Mouse (Mus musculus) small intestine, adult 2 months (tissue): ENCODE measurements around the gene Rras. TPM values are rescaled to one million over a fixed set of nuclear protein-coding genes. Genes with fewer than 3 reads are reported as not detected.

Experiments used
- H3K27ac ChIP-seq: fragments of 200-500 bp; 2 replicates; pipeline ENCODE4 v1.5.1; 2012; ENCODE audit warnings: low read depth, low read length, control low read depth, inconsistent platforms; ENCODE audit not compliant: insufficient read depth
- H3K27me3 ChIP-seq: fragments of 200-500 bp; 2 replicates; pipeline ENCODE4 v1.6.1; 2012; ENCODE audit warnings: mild to moderate bottlenecking, moderate library complexity, low read length, inconsistent platforms; ENCODE audit not compliant: control insufficient read depth, insufficient read depth
- H3K36me3 ChIP-seq: fragments of 200-500 bp; 2 replicates; pipeline ENCODE4 v1.6.1; 2012; ENCODE audit warnings: mild to moderate bottlenecking, low read length, control low read depth, inconsistent platforms; ENCODE audit not compliant: control insufficient read depth, insufficient read depth
- H3K4me1 ChIP-seq: fragments of 200-500 bp; 2 replicates; pipeline ENCODE4 v1.6.1; 2012; ENCODE audit warnings: low read length, inconsistent platforms, mixed read lengths; ENCODE audit not compliant: control insufficient read depth, insufficient read depth, insufficient read length
- H3K4me3 ChIP-seq: fragments of 200-500 bp; 2 replicates; pipeline ENCODE4 v1.5.1; 2012; ENCODE audit warnings: low read depth, mild to moderate bottlenecking, control low read depth, inconsistent platforms, low read length, moderate library complexity
- CTCF ChIP-seq: fragments of 200-500 bp; IDR thresholded peaks from 2 replicates; pipeline ENCODE4 v1.5.1; 2012; ENCODE audit warnings: low read depth, mild to moderate bottlenecking, control low read depth, inconsistent platforms, low read length, moderate library complexity, mixed read lengths; ENCODE audit not compliant: insufficient replicate concordance, insufficient read length; ENCODE audit errors: extremely low read depth
- POLR2A ChIP-seq: fragments of 200-500 bp; IDR thresholded peaks from 2 replicates; pipeline ENCODE4 v1.6.1; 2012; ENCODE audit warnings: low read depth, mild to moderate bottlenecking, control low read depth, inconsistent platforms, low read length, moderate library complexity
- WGBS: fragments of 180-500 bp; shearing (Covaris S2); methylation state at CpG from one replicate; pipeline ENCODE4 v1.1.7; 2018; 5-methylcytosine and 5-hydroxymethylcytosine counted together
- polyA plus RNA-seq: library from polyadenylated mRNA; depleted of rRNA; stranded (reverse); fragments of >200 nt; gene quantifications from 2 replicates; pipeline ENCODE4 v1.2.3, GENCODE M21; 2012

The Rras gene
- polyA plus RNA-seq, 1 experiment = 67.9 TPM

DNA sequence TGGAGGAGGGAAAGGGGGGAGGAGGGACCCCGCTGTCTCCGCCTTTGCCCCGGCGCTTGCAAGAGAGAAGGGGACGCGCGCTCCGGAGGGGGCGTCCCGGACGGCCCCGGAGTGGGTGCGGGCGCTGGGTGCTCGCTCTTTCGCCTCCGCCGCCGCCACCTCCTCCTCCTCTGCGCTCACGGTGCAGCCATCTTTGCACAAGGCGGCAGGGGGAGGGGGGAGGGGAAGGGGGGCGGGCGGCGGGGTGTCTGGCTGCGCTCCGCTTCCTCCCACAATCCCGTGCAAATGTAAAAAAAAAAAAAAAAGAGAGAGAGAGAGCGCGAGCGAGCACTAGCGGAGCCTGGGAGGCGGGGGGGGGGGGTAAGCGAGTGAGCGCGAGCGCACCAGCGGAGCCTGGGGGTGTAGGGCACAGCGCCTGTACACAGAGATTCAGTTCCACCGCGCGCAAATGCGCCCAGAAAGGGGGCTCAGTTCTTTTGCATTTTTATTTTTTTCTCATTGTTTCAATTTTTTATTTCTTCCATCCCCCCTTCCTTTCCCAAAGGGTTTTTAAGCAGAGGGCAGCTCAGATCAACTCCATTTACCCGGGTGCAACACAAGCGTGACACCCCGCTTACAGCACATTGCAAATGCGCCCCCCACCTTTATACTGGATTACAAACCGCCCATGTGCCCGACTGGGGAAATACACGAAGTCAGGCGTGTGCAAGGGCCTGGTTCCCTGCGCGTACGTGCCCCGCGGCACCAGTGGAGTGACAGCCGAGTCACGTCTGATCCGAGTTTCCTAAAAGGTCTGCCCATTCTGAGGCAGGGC lies 35.6 kb downstream of the Rras start:
- WGBS = under 1% methylated on average over 50 of the region's 59 CpGs
- TF ChIP-seq CTCF = no peak
- TF ChIP-seq POLR2A = no peak; the same call in 1 of the 2 replicates
- Histone ChIP-seq H3K36me3 (peaks cover 18% of the 10 kb centered on the region), H3K27me3 (no peaks in the 10 kb centered on the region), H3K4me3 (peak overlapping the region; percentile 98), H3K4me1 (peaks cover 8% of the 10 kb centered on the region), H3K27ac (peak overlapping the region; percentile 80)

DNA sequence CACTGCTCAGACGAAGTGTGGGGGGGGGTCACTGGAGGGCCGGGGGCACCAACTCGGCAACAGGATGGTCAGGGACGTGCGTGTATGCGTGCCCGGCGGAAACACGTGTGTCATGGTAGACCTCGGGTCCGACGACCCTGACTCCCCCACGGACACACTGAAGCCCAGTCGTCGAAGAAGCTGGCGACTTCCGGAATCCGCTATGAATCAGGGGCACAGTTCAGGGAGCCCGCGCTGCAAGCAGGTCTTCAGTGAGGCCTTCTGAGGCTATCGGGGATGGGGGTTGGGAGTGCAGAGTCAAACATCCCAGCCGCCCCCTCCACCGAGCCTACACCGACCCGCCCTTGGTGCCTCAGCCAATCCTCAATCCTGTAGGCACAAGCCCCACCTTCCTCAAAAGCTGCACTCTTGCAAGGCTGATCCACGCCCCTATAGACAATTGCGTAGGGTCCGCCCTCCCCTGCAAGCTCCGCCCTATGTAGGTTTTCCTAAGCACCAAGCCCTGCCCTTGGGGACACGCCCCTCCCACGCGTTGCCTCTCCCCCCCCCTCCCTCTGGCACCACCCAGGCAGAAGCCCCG lies 36.3 kb downstream of the Rras start:
- TF ChIP-seq CTCF = no peak
- peak; percentile 56 for TF ChIP-seq POLR2A
- under 1% methylated on average over 33 of the region's 33 CpGs for WGBS
- peaks cover 8% of the 10 kb centered on the region for H3K4me1 ChIP-seq
- no peaks in the 10 kb centered on the region for H3K27me3 ChIP-seq
- H3K27ac ChIP-seq = peak overlapping the region; percentile 80
- H3K4me3 ChIP-seq = peak overlapping the region; percentile 98
- H3K36me3 ChIP-seq = peaks cover 14% of the 10 kb centered on the region

DNA sequence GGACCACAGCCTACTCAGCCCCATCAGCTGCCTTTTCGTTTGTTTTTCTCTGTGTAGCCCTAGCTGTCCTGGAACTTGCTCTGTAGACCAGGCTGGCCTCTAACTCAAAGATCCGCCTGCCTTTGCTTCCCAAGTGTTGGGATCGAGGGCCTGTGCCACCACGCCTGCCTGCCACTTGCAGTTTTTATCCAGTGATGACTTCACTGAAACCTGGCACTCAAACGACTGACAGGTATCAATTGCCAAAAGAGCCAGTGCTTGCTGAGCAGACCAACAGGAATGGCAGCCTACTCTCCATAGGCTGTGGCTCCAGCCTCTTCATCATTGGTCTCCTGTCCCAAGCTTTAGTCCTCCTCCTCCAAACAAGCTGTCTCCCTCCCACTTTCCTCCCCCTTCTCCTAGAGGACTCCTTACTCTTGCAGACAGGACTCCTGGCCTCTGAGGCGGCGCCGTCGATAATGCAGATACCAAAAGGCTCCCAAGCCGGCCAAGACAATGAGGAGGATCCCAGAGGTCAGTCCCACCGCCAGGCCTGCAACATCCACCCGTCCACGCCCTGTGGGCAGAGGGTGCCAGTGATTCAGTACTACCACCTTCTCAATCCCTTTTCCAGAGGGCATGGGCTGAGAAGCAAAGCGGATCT lies 38.7 kb downstream of the Rras start:
- H3K4me1 ChIP-seq = peaks cover 7% of the 10 kb centered on the region
- WGBS = 78% methylated on average over 14 of the region's 14 CpGs
- no peak overlapping the region for H3K27ac ChIP-seq
- H3K4me3 ChIP-seq = no peak overlapping the region
- no peak for TF ChIP-seq POLR2A
- TF ChIP-seq CTCF = no peak
- peaks cover 3% of the 10 kb centered on the region; the same call in 1 of the 2 replicates for H3K36me3 ChIP-seq
- no peaks in the 10 kb centered on the region for H3K27me3 ChIP-seq

DNA sequence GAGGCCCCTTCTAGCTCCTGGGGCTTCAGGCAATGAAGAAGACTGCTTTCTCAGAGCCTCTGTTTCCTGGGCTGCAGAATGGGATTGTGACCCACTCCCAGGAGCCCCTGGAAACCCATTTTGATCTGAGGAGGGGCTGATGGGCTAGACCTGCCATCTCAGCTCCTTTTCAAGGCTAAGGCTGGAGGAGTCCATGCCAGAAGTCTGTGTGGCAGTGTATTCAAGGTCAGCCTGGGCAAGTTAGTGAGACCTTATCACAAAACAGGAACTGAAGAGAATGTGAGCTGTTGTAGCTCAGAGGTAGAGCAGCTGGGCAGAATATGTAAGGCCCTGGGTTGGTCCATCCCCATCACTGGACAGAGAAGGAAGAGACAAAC lies 39.2 kb downstream of the Rras start:
- Histone ChIP-seq H3K27me3 (no peaks in the 10 kb centered on the region), H3K36me3 (peaks cover 3% of the 10 kb centered on the region; the same call in 1 of the 2 replicates), H3K4me1 (peaks cover 3% of the 10 kb centered on the region; the same call in 1 of the 2 replicates), H3K4me3 (no peak overlapping the region), H3K27ac (no peak overlapping the region)
- TF ChIP-seq CTCF (no peak), POLR2A (no peak)

DNA sequence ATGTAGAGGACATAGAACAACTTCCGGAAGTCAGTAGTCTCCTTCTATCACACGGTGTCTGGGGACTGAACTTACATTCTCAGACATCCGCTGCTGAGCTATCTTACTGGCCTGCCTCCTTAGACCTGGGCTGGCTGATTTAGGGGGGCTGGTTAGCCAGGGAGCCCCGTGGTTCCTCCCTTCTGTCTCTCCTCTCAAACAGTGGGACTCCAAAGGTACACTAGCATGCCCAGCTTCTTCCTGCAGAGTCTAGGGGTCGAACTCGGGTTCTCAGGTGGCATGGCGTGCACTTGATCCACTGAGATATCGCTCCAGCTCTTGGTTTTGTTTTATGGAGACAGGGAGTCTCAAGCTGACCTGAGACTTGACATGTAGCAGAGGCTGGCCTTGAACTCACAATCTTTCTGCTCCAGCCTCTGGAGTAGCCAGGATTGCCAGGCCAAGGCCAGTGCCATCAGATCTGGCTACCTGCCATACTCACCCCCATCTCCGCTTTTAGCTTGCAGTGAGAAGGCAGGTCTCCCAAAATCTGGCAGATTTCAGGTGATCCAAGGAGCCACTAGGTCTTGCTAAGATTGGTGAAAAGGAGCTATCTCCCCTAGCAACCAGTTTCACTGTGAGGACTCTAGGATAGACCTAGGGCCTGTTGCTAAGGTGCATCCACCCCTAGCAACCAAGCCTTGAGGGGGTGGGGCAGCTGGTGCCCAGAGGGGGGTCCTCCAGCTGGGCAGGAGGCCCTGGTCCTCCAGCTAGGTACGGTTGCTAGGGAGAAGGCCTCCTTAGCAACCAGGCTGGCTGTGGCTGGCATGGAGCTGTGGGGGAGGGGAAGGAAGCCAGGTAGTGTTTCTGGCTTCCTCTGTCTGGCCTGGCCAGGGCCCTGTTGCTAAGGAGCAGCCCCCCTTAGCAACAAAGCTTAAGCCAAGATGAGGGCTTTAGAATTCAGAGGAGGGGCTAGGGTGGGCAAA lies 41.1 kb downstream of the Rras start:
- Histone ChIP-seq H3K27me3 (no peaks in the 10 kb centered on the region), H3K27ac (no peak overlapping the region), H3K4me3 (no peak overlapping the region), H3K36me3 (peaks cover 3% of the 10 kb centered on the region; the same call in 1 of the 2 replicates), H3K4me1 (no peaks in the 10 kb centered on the region; the same call in 1 of the 2 replicates)
- TF ChIP-seq CTCF = no peak
- no peak for TF ChIP-seq POLR2A
- 85% methylated on average over 10 of the region's 10 CpGs for WGBS

DNA sequence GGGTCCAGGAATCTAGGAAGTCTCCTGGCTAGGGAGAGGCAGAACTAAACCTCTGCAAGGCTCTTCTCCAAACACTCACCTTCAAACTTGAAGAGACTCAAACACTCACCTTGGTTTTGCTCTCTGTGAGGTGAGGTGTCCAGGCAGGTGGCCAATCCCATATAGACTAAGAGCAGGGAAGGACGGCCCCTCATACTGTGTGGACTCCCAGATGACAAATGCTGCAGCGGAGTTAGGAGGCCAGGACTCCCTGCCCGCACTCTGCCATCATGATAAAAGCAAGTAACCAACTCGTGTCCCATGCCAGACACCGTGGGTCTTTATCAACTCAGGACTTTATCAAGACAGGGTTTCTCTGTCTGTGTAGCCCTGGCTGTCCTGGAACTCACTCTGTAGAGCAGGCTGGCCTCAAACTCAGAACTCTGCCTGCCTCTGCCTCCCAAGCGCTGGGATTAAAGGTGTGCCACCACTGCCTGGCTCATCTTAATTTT lies 42.9 kb downstream of the Rras start:
- Histone ChIP-seq H3K27me3 (no peaks in the 10 kb centered on the region), H3K4me1 (no peaks in the 10 kb centered on the region), H3K4me3 (no peak overlapping the region), H3K36me3 (peaks cover 3% of the 10 kb centered on the region; the same call in 1 of the 2 replicates), H3K27ac (no peak overlapping the region)
- 67% methylated on average over 6 of the region's 6 CpGs for WGBS
- TF ChIP-seq CTCF = no peak
- no peak for TF ChIP-seq POLR2A
